Mouse (Mus musculus): ENCODE results near the gene Ergic2.
A peak's percentile ranks its signal among the peaks of the same experiment; 100 is the strongest.

- TF ChIP-seq CTCF (IDR thresholded peaks at IDR 0.05; ENCODE audit: low read depth) (peak; percentile 84), EP300 (IDR thresholded peaks at IDR 0.05; ENCODE audit: low read depth) (no peak)
These were observed 76.3 kb downstream of the Ergic2 start for GRCm38 (mm10) chr6:148135769-148136382.
